Mouse (Mus musculus) right cerebral cortex, adult 2 months (tissue): ENCODE data around the gene Taf1c.
A peak's percentile ranks its signal among the peaks of the same experiment; 100 is the strongest.

Experiments used
- DNase-seq, 2 experiments: peaks; one replicate each; pipeline ENCODE4 v3.0.0; 2021 to 2022; ENCODE audit warnings: low spot score in 2 of 2

Taf1c gene

GRCm38 (mm10) chr8:119604996-119605395 is at the start of gene Taf1c:
Gene Taf1c (minus strand): TSS chr8:119605222.
- peak; percentile 96 for DNase-seq

- DNase-seq = no peak
These were observed 46.3 kb upstream of the Taf1c start for GRCm38 (mm10) chr8:119651324-119651723.

DNA sequence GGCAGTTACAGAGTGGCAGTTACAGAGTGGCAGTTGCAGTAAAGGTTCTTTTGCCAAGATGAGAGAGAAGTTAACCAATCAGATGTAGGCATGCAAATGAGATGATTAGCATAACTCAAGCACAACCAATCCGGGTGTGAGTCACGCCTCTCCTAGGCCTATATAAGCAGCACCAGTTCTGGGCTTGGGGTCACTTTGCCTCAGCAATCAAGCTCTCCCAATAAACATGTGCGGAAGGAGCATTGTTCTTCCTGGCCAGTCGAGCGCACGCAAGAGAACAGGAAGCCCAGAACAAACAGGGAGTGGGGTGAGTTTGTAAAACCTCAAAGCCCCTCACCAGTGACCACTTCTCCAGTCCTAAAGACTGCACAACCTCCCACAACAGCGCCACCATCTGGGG is 41.8 kb upstream of the Taf1c start:
- no peak for DNase-seq

GRCm38 (mm10) chr8:119646197-119646596 is 41.2 kb upstream of the Taf1c start:
- DNase-seq = no peak

DNA sequence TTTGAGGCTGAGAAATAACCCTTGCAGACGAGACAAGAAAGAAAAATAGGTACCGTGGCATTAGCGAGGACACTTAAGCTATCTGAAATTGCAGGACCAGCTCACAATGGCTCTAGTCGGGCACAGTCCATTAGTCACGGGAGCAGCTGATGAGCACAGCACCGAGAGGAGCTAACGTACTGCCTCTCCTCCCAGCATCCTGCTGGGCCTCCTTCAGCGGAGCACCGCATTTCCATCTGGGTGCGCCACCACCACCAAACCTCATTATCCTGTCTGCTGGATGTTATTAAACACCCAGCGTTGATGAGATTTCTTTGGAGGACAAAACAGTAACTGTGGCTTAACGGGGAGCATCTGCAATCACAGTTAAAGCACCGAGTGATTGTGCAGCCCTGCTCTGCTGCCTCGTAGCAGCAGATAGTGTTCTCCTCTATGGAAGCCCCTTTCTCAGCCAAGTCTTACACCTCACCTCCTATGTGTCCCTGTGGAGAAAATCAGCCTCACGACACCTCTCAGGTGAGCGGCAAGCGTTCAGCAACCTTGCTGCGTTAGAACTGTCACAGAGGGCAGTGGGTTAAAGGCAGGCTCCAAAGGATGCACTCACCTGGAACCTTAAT is 40.1 kb upstream of the Taf1c start:
- DNase-seq = no peak

DNA sequence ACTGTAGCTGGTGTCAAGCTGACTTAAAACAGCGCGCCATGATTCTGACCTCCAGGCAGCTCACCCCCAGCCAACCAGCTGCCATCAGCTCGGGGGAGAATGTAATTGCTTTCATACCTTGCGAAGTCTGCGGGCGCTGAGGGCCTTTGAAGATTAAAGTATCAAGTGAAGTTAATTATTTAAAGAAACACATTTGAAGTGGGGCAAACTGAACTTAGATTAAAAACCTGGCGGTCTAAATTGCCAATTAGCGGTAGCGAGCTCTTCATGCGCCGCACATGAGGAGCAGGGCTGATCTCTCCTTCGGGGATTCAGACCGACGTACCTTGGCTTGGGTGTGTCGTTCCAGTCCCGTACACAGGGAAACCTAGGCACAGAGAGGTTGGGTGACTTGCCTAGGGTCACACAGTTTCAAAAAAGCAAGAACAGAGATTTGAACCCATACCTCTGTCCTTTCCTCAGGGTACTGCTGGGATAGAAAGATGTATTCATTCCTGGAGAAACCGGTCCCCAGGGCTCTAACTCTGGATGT is 39.5 kb upstream of the Taf1c start:
- no peak for DNase-seq

GRCm38 (mm10) chr8:119642960-119643359 is 37.9 kb upstream of the Taf1c start:
- DNase-seq = no peak

- DNase-seq = no peak
These were observed 36.0 kb upstream of the Taf1c start for GRCm38 (mm10) chr8:119641058-119641457.

DNA sequence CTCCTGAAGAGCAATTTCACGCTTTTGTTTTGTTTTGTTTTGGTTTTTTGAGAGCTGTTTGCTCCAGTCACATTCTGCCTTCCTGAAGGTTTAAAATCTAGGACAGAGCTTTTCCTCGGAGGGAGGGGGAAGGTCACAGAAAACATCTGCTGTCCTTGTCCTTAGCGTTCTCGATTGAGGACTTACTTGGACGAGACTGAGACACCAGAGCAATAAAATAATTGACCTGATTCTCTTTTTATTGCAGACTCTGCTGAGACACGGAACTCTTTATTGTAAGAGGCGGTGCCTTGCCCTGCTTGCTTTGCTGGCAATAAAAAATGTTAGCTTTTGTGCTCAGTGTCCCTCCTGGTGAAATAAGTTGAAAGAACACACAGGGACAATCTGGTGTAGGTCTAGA is 34.8 kb upstream of the Taf1c start:
- no peak for DNase-seq

- DNase-seq = no peak
These were observed 33.2 kb upstream of the Taf1c start for GRCm38 (mm10) chr8:119638261-119638660.

- DNase-seq = no peak
These were observed 32.4 kb upstream of the Taf1c start for GRCm38 (mm10) chr8:119637381-119637780.

- DNase-seq = no peak
These were observed 31.7 kb upstream of the Taf1c start for GRCm38 (mm10) chr8:119636766-119637165.

GRCm38 (mm10) chr8:119635958-119636357 is 30.9 kb upstream of the Taf1c start:
- DNase-seq = peak in 1 of 2 experiments; percentile 5

DNA sequence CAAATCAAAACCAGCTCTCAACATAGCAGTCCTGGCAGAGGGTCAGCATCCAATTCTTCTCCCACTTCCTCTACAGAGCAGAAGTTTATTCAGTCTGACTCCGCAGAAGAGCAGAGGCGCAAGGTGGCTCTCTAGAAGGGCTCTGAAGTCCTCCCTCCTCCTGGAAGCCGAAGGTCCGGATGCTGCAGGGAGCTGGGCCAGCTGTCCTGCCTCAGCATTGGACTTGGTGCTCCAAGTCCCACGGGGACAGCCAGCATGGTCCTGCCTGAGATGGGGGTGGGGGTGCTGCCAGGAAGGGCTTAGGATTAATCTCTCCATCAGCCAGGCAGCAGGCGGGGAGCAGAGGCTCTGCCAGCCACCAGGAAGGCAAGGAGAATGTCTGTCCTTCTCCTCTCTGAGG is 30.4 kb upstream of the Taf1c start, which contains the start of gene Kcng4:
Gene Kcng4, minus strand, starts transcription at position 303 of the 400 bp plus-strand sequence.
- DNase-seq = no peak

DNA sequence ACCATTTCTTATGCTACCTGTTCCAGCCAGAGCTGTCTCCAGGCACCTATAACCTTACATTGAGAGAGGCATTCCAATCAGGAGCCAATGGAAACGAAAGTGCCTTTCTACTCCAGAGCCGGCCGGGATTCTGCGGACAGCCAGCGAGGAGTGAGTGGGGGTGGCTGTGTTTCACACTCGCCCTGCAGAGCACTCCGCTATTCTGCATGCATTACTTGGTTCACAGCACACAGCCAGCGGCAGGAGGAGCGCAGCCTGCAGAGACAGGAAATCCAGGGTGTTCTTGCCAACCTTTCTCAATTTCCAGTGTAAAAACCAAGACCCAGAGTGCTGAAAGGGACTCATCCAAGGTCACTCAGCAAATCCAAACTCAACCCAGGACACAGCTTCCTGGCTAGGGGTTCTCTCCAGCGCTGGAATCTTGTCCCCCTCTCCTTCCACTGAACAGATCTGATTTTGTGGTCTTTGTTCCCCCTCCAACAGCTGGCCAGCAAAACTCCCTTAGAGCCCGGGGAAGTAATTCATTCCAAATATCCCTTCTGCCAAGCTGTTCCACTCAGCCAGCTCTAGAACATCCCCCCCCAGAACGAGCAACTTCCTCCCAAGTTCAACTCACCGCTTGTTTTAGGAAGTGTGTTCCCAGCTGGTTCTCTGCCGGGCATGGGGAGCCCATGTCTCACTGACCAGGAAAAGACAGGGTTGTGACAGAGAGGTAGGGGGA is 29.8 kb upstream of the Taf1c start:
- DNase-seq = peak in 1 of 2 experiments; percentile 8

GRCm38 (mm10) chr8:119632909-119633308 is 27.9 kb upstream of the Taf1c start:
- no peak for DNase-seq

DNA sequence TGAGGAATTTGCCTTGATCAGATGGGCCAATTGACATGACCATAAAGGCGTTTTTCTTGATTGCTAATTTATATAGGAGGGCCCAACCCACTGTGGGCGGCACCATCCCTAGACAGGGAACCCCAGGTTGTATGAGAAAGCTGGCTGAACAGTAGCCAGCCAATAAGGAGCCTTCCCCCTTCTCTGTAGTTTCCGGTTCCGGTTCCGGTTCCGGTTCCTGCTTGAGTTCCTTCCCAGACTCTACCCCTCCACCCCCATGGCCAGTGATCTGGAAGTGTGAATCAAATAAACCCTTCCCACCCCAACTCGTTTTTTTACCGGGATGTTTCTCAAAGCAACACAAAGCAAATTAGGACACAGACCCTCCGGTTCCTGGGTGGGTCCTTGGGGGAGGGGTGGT is 27.2 kb upstream of the Taf1c start:
- DNase-seq = no peak

DNA sequence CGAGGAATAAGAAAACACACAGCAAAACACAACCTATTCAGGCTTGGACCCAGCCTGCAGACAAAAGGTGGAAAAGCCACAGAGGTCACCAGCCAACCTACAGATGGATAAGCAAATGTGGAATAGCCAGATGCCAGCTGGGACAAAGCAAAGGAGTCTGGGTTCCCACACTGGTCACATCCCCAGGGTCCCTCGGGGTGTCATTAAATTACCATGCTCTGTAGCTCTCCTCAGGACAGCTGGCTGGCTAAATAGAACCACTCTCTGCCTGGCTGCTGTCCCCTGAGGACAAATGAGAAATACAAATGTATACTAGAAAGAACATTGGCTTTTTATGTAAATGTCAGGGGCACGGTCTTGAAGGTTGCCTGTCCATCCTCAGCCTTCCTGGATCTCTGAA is 25.8 kb upstream of the Taf1c start:
- DNase-seq = no peak

- no peak for DNase-seq
These were observed 22.8 kb upstream of the Taf1c start for GRCm38 (mm10) chr8:119627613-119628359.

DNA sequence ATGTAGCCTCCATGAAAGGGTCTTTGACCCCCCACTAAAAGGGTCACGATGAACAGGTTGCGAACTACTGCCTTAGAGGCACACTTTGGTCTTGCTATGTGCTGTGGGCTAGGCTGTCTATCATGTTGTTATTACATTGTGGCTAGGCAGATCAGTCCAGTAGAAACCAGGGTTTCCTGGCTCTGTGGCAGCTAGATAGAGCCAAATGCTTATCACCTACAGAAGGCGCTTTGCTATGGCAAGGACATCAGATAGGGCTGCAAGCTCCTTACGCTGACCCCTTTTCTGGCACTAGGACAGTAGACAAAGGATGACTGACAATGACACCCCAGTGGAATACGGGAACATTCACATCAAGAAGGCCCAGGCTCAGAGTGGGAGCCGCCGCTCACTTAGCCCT is 22.2 kb upstream of the Taf1c start:
- no peak for DNase-seq

DNA sequence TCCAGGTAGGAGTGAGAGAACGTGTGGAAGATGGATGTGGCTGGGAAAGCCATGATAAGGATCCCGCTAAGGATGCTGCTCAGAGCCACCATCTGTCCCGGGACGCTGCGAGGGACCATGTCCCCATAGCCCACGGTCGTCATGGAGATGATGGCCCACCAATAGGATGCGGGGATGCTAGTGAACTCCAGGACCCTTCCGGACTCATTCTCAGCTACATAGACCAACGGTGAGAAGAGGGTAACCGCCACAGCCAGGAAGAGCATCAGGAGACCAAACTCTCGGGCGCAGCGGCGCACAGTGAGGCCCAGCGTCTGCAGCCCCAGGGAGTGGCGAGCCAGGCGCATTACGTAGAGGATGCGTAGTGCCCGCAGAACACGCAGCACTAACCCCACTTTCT is 20.8 kb upstream of the Taf1c start:
- DNase-seq = no peak

- no peak for DNase-seq
These were observed 19.9 kb upstream of the Taf1c start for GRCm38 (mm10) chr8:119624916-119625315.

- DNase-seq = no peak
These were observed 18.7 kb upstream of the Taf1c start for GRCm38 (mm10) chr8:119623744-119624143.
